Mouse (Mus musculus) bone marrow, adult 2 months (tissue): ENCODE data around the gene Asic4.

Source experiments
- CTCF ChIP-seq: fragments of 200-500 bp; IDR thresholded peaks from 2 replicates; pipeline ENCODE4 v1.5.1; 2011; ENCODE audit warnings: low read length, control low read depth; ENCODE audit not compliant: control insufficient read depth, insufficient read depth
- POLR2A ChIP-seq: fragments of 200-500 bp; IDR thresholded peaks from 2 replicates; pipeline ENCODE4 v1.6.1; 2011; ENCODE audit warnings: low read depth, mild to moderate bottlenecking, control low read depth, low read length, borderline replicate concordance; ENCODE audit not compliant: control insufficient read depth

DNA sequence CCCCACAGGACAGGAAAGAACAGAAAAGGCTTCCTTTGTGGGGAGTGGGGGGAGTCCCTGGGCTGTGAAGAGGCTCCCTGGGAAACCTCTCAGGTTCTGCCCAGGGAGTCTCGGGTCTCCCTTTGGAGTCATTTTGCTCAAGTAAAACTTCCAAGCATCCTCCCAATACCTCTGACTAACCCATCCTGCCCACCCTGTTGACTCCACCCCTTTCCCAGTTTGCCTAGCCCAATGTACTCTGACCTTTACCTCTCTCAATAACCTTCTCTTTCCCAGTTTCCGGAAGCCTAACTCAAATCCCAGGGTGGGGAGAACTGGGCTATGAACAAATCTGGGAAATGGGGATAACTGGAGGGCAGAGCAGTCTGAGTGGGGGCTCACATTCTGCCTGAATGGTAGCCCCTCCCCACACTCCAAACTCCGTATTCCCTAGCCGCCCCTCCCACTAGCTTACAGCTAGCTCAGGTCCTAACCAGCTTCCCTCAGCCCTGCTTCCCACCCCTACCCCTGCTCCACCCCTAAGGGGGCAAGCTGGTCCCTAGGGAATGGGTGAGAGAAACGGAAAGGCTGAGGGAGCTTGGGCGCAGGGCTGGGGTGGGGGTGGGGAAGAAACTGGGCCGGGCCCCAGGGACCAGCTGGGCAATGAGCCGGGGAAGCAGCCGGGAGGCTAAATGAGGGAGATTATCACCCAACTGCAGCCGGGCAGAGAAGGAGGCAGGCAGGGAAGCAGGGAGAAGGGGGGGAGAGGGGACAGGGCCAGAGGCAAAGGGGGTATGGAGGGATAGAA lies 2.8 kb upstream of the Asic4 start:
- TF ChIP-seq CTCF: no peak
- no peak for TF ChIP-seq POLR2A
